Mouse (Mus musculus) kidney, adult 2 months (tissue): ENCODE results near the gene Slc22a23.

Experiments used
- CTCF ChIP-seq: fragments of 200-500 bp; conservative IDR thresholded peaks from 2 replicates; pipeline ENCODE4 v1.5.1; 2011; ENCODE audit warnings: low read depth, mild to moderate bottlenecking, control low read depth, low read length, moderate library complexity, mixed read lengths; ENCODE audit not compliant: insufficient read depth, insufficient read length
- POLR2A ChIP-seq: fragments of 200-500 bp; IDR thresholded peaks from one replicate; pipeline ENCODE4 v1.6.1; 2011; ENCODE audit warnings: low read depth, low read length, control low read depth

DNA sequence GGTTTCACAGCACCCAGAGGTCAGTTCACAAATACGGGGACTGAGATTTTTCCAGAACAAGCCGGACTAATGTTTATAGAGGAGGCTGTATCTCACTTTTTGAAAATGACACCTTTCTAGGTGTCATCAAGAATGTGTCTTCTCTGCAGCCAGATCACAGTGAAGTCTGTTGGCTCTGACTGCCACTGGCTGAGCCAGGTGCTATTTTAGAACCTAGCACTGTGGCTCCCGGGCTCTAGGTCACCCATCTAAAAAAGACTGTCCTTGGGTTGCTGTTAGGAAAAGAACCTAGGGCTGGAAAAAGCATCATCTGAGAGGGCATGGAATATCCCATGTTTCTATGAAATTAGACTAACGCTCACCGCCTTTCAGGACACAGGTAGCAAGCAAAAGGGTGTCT lies 10.7 kb upstream of the Slc22a23 start:
- TF ChIP-seq CTCF (no peak), POLR2A (no peak)
